Mouse (Mus musculus) lung, postnatal 14 days (tissue): ENCODE results near the gene Ctsw.

Experiments used
- DNase-seq: peaks from one replicate; pipeline ENCODE4 v3.0.0; 2021

Gene Ctsw

DNA sequence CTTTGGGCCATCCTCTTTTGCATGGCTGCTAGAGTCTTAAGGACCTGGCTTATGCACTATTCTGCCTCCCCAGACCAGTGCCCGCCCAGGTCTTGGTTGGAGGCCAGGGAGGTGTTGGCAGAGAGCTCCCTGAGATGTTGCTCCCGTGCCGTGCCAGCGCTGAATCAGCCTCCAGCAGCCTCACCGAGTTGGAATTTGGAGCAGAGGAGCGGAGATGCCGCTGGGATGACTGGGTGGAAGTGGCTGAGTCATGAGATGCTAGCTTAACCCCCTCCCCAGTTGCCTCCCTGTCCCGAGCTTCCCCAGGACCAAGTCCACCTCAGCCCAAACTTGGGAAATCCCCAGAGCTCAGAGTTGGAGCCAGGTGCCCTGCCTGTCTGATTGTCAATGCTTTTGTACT, 38.5 kb downstream of the Ctsw start:
- no peak for DNase-seq

DNA sequence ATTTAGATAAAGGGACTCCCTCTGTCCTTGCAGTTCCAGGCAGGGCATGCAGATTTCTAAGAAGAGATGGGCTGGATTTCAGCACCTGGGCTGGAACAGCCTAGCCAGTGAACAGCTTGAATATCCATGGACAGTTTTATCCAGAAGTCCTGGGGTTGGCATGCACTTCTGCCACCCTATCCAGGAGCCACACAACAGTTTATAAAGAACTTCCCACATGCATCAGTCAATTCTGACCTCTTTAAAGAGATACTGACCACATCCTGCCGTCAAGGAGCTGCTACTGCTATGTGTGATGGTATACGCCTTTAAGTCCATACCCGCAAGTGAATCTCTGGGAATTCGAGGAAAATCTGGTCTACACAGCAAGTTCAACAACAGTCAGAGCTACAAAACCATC, 39.1 kb downstream of the Ctsw start:
- DNase-seq, result no peak

DNA sequence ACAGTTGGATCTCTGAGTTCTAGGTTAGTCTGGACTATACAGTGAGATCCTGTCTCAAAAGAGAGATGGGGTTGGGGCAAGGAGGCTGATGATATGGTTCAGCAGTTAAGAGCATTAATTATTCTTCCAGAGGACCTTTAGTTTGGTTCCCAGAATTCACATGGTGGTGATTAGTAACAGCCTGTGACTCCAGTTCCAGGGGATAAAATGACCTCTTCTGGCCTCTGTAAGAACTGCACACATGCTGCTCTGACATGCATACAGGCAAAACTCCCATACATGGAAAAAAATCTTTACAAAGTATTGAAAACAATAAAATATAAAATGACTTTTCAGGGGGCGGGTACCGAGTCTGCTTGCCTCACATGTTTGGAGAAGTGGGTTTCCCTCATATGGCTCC, 40.2 kb downstream of the Ctsw start:
- DNase-seq, result no peak

- no peak for DNase-seq
These were observed 41.5 kb downstream of the Ctsw start for GRCm38 (mm10) chr19:5426640-5427290.

DNA sequence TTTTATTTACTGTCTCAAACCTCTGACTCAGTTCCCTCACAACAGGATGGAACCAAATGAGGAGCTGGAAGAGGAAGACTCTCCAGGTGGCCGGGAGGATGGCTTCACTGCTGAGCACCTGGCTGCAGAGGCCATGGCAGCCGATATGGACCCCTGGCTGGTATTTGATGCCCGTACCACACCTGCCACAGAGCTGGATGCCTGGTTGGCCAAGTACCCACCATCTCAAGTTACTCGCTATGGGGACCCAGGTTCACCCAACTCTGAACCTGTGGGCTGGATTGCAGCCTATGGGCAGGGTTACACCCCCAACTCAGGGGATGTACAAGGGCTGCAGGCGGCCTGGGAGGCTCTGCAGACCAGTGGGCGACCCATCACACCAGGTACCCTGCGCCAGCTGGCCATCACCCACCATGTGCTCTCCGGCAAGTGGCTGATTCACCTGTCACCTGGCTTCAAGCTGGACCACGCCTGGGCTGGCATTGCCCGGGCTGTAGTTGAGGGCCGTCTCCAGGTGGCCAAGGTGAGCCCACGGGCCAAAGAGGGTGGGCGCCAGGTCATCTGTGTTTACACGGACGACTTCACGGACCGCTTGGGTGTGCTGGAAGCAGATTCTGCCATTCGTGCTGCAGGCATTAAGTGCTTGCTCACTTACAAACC, 42.3 kb downstream of the Ctsw start:
- no peak for DNase-seq

- DNase-seq, result peak; percentile 97
These were observed 43.2 kb downstream of the Ctsw start, which contains the start of the genes Drap1 and AI837181 for GRCm38 (mm10) chr19:5424782-5425741. Drap1 (minus strand) TSS chr19:5424979. AI837181 (plus strand) TSS chr19:5425144.

DNA sequence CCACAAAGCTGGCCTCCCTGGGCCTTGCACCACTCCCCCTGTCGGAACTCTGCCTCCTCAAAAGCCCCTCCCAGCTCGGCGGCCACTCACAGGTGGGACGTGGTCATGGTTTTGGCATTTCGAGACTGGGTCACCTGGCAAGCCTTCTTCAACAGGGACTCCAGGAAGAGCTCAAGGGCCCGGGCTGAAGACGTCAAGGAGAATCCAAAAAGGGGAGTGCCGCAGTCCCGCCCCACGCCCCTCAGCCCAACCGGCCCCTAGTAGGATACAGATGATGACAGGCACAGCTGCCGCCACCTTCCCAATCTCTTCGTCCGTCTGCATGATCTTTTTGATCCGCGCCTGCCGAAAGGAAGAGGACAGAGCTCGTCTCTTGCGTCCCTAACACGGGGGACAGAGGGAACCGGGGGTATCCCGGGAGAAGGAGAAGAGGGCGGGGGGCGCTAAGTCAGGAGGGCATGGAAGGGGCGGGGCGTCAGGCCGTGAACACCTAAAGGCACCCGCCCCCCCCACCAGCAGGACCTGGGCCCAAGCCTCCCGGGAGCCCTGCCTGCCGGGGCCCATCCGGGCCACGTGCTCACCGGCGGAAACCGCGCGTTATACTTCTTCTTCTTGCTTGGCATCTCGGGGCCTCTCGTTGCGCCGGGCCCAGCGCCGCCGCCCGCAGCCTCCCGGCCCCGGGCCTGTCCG, 44.1 kb downstream of the Ctsw start:
- peak; percentile 77 for DNase-seq

GRCm38 (mm10) chr19:5423561-5423960, 44.7 kb downstream of the Ctsw start:
- DNase-seq, result no peak

DNA sequence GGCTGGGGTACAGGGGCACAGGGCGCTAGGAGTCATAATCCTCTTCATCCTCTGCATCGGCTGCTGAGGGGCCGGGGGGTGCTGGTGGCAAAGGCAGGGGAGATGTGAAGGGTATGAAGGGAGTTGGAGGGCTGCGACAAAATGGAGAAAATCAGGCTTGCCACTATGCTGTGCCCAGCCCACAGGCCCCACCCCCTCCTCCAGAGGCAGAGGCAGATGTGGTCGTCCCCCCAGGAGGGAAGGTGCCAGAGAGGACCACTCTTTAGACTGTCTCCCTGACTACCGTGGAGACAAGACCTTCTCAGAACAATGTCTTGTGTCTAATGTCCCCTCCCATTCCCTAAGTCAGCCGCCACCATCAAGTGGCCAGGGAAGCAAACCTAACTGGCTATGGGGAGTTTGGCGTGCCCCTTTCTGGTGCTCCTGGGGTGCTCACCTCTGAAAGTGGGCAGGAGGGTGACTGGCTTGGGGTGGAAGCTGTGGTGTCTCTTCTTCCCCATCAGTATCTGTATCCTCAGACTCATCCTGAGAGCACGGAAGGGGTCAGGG, 45.3 kb downstream of the Ctsw start:
- no peak for DNase-seq

GRCm38 (mm10) chr19:5422267-5422666, 46.0 kb downstream of the Ctsw start:
- no peak for DNase-seq

- DNase-seq, result no peak
These were observed 46.5 kb downstream of the Ctsw start for GRCm38 (mm10) chr19:5421784-5422183.

GRCm38 (mm10) chr19:5420579-5420978, 47.7 kb downstream of the Ctsw start:
- no peak for DNase-seq

DNA sequence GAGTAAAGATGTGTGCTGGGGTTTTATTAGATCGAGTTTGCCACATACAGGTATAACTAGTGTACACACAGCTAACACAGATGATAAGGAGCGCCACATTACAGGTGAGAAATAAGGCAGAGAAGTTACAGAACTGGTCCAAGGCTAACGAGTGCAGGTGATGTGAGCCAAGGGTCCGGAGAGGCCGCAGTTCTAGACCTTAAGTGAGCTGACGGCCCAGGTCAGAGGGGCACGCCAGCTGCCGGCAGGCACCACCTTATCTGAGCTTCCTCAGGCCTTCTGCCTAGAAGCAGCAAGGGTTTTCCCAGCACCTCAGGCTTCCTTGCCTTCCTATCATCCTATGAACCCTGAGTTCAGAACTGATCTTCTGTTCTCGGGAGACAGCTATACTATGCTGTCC, 48.7 kb downstream of the Ctsw start:
- DNase-seq, result no peak

- DNase-seq, result no peak
These were observed 49.4 kb downstream of the Ctsw start for GRCm38 (mm10) chr19:5418750-5419466.
